Mouse (Mus musculus) layer of hippocampus, adult 2 months (tissue): ENCODE results near the gene Drd4. TPM values are rescaled to one million over a fixed set of nuclear protein-coding genes. Genes with fewer than 3 reads are reported as not detected.
"Not testable (repeated sequence)": the region's sequence is repeated elsewhere in the genome, so short reads cannot be mapped to it uniquely, and the experiment has no call there.

Experiments
- DNase-seq, 2 experiments: peaks; one replicate each; pipeline ENCODE4 v3.0.0; 2022; ENCODE audit warnings: low spot score in 2 of 2
- H3K27ac ChIP-seq: fragments of 200-600 bp; 2 replicates; pipeline ENCODE4 v1.8.1; 2022
- H3K4me3 ChIP-seq: fragments of 200-600 bp; 2 replicates; pipeline ENCODE4 v1.8.1; 2022; ENCODE audit warnings: mild to moderate bottlenecking
- CTCF ChIP-seq: fragments of 200-600 bp; conservative IDR thresholded peaks from 2 replicates; pipeline ENCODE4 v1.8.1; 2022; ENCODE audit warnings: antibody characterized with exemption, mild to moderate bottlenecking, moderate library complexity
- long read RNA-seq, 2 experiments: library from polyadenylated mRNA; stranded (forward); transcript quantifications; one replicate each; pipeline ENCODE4 v2.0.0; 2021; ENCODE audit warnings: borderline mapping rate in 2 of 2
- total RNA-seq, 2 experiments: library from RNA; stranded (reverse); gene quantifications; 2 replicates each; pipeline ENCODE4 v1.2.3; 2021

Drd4 gene
- under 1 TPM; 0.20 to 0.23 TPM for total RNA-seq
- long read RNA-seq, experiment 1, result 0 reads
- long read RNA-seq, experiment 2, result 0 reads

DNA sequence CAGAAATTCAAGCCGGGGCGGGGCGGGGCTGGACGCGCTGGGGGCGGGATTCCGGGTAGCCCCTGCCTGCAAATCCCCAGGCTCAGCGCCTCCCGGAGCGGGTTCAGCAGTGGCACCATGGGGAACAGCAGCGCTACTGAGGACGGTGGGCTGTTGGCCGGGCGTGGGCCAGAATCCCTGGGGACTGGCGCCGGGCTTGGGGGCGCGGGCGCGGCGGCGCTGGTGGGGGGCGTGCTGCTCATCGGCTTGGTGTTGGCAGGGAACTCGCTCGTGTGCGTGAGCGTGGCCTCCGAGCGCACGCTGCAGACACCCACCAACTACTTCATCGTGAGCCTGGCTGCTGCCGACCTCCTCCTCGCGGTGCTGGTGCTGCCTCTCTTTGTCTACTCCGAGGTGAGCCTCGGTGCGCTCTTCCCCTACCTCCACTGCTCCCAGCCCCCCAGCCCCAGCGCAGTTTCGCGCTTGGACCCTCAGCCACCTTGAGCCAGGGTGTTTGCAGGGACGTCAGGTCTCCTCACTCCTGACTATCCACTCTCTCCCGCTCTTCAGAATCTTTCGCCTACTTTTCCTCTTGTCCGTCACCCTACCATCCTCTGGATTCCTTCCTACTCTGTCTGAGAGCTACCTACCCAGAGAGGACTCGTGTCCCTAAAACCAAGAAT, at the start of gene Drd4:
Drd4 (plus strand) TSS at position 86 of the 662 bp plus-strand sequence.
- TF ChIP-seq CTCF, result 0 out of 2 replicates have a peak, but pooled peaks have one; percentile 4
- DNase-seq, result no peak
- Histone ChIP-seq H3K27ac (no peak within 1 kb of the TSS), H3K4me3 (peak within 1 kb of the TSS; percentile 48)

DNA sequence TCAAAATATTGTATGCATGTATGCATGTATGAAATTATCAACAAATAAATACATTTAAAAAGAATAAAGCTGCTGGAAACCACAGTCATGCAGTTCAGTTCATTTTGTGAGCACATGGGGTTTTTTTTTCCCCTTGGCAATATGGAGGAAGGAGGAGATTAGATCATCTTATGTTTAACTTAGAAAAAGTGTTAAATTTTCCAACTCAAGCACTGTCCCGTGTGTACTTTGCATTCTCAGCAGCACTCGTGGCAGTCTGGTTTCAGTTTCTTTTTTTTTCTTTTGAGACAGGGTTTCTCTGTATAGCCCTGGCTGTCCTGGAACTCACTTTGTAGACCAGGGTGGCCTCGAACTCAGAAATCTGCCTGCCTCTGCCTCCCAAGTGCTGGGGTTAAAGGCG, 41.3 kb upstream of the Drd4 start:
- not testable (repeated sequence) for H3K27ac ChIP-seq, DNase-seq, H3K4me3 ChIP-seq

DNA sequence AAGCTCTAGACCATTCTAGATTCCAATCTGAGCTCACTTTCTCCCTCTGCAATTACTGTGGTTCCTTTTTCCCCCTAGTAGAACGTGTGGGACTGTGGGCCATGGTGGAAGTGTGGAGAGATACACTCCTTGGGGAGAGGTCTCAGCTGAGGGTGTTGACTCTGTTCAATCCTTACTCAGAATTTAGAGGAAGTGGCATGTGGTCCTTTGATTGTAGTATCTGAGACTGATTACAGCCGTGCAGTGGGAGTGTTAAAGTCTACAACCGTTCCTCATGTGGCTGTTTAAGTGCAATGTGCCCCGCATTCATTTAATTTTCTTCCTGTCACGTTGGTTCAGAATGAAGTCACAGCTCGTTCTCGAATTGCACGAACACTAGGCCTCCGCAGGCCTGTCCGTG, 35.6 kb upstream of the Drd4 start:
- DNase-seq, result no peak
- H3K27ac ChIP-seq, result no peak overlapping the region
- no peak for TF ChIP-seq CTCF
- H3K4me3 ChIP-seq, result no peak overlapping the region

DNA sequence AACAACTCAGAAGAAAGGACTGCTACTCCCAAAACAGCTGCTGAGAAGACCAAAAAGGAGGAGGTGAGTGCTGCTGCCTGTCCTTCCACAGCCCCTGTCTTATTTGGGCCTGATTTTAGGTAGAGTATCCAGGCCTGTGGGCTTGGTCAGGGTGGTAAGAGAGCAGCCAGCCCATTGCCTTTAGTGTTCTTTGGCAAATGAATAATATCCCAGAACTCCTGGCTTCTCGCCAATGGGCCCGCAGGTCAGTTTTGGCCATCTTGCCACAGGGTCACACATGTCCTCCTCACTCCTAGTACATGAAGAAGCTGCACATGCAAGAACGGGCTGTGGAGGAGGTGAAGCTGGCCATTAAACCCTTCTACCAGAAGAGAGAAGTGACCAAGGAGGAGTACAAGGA, 30.3 kb upstream of the Drd4 start:
- no peak for DNase-seq
- H3K4me3 ChIP-seq, result no peak overlapping the region
- TF ChIP-seq CTCF, result no peak
- no peak overlapping the region for H3K27ac ChIP-seq

DNA sequence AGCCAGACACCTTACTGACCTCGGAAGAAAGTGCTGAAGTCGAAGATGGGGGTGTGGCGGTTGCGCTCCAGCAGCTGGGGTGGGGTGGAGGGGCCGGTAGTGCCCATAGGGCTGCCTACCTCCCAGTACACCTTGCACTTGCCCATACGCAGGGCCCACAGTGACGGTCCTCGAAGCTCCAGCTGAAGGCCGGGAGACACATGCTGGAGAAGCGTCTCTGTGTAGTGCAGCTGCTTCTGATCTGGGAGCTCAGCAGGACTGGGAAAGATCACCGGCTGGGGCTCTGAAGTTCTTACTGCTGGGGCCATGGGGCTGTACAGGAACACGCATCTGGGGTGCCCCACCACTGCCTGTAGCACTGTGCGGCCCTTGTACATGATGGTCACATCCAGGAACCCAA, 28.2 kb upstream of the Drd4 start:
- no peak for TF ChIP-seq CTCF
- Histone ChIP-seq H3K27ac (no peak overlapping the region), H3K4me3 (no peak overlapping the region)
- DNase-seq, result no peak

DNA sequence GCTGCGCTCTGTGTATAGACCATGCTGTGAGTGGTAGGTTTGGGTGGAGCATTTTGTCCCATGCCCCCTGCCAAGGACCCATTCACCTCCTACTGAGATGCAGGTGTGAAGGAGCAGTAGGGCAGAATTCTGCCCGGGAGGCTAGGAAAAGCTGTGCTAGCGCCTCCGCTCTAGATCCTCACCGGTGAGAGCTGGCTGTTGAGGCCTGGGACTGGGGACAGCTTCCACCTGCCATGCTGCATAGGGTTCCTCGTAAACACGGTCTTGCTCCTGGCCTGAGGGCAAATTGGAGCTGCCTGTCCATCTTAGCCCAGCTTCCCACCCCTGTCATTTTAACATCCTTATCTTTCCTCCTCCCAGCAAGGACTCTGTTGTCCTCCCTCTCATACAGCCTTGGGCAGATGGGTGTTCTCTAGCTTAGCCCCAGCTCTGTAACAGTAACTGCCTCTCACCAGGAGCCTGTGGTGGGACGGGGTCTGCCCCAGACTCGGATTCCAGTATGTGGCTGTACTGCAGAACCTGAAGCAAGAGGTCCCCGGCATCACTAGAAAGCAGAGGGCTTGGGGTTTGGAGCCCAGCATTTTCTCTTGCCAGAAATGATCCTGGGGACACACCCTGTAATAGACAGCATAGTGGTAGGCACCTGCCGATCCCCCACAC, 27.6 kb upstream of the Drd4 start:
- Histone ChIP-seq H3K27ac (no peak overlapping the region), H3K4me3 (no peak overlapping the region)
- no peak for DNase-seq
- no peak for TF ChIP-seq CTCF

DNA sequence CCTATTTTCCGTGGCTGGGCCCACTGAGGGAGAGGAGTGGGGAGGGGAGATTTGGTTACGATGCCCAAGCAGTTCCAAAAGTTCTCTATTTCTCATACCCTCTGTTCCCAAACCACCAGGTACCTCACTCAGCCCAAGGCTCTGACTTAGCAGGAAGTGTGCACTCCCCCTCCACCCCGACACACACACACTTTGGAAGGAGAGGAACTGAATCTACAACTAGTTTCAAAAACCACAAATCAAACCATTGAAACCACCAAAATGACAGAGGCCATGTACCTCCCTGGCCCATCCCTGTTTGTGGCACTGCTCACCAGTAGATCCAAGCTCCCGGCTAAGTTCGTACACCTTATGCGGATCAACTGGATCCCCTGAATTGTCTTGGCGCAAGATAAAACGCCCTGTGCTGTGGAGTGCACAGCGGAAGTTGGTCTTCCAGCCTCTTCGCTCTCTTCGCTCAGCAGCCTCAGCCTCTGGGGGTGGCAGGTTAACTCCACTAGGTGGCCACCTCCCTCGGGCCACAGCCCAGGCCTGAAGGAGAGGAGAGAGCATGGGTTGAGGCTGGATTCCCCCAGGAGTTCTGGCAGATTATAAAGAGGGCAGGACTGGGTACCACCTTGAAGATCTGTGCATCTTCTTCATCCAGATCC, 26.9 kb upstream of the Drd4 start:
- TF ChIP-seq CTCF, result peak; percentile 66
- no peak for DNase-seq
- H3K4me3 ChIP-seq, result no peak overlapping the region
- H3K27ac ChIP-seq, result no peak overlapping the region

DNA sequence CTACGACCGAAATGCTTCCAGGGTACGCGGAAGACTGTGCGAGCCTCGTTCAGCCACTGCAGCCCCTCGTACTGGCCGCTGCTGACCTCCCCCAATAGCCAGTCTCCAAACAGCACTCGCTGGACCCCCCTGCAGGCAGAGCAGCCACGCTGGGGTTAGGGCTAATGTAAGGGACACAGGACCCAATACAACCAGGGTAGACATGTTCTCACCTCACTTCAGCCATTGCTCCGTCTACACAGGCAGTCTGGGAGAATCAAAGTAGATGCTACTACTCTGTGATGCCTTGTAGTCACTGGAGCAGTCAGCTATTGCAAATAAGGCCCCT, 26.4 kb upstream of the Drd4 start:
- no peak overlapping the region for H3K4me3 ChIP-seq
- DNase-seq, result no peak
- TF ChIP-seq CTCF, result no peak

DNA sequence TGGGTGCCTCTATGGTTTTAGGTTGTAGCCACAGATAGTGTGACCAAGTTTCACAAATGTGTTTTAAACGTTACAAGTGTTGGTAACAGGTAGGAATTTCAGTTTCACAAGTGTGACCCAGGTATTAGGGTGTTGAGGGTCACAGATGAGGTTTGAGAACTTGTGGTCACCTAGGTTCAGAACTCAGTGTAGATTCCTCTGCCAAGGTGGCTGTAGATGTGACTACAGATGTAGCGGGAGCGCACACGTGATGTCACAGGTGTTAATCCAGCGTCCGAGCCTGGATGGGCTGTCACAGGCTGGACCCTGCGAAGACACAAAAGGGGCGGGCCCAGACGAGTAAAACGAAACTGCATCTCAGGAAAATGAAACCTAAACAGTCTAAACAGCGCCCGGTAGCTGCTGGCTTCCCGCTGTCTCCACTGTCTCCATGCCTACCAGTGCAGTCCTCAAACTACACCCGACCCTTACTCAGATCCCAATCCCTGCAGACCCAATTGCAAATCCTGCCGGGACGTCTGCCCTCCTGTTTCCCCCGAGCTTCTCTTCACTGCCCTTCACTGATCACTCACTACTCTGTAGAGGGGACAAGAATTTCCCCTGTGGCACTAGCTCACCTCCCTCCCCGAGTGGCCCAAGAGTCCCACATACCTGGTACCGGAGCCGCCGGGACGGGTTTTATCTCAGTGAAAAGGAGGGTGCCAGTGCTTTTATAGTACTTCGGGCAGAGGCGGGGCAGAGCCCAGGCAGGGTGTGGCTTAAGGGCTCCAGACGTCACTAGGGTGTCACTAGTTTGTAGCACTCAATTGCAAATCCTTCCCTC, 25.9 kb upstream of the Drd4 start, which contains the start of gene Irf7:
Irf7 (minus strand) TSS at position 743 of the 823 bp plus-strand sequence.
- DNase-seq, result peak in 1 of 2 experiments; percentile 25
- peak within 1 kb of the TSS; percentile 61 for H3K4me3 ChIP-seq
- H3K27ac ChIP-seq, result peak within 1 kb of the TSS; percentile 3; the same call in 1 of the 2 replicates
- no peak for TF ChIP-seq CTCF

More for the DNA sequence above, 26.4 kb upstream of the Drd4 start:
- no peak overlapping the region for H3K27ac ChIP-seq

DNA sequence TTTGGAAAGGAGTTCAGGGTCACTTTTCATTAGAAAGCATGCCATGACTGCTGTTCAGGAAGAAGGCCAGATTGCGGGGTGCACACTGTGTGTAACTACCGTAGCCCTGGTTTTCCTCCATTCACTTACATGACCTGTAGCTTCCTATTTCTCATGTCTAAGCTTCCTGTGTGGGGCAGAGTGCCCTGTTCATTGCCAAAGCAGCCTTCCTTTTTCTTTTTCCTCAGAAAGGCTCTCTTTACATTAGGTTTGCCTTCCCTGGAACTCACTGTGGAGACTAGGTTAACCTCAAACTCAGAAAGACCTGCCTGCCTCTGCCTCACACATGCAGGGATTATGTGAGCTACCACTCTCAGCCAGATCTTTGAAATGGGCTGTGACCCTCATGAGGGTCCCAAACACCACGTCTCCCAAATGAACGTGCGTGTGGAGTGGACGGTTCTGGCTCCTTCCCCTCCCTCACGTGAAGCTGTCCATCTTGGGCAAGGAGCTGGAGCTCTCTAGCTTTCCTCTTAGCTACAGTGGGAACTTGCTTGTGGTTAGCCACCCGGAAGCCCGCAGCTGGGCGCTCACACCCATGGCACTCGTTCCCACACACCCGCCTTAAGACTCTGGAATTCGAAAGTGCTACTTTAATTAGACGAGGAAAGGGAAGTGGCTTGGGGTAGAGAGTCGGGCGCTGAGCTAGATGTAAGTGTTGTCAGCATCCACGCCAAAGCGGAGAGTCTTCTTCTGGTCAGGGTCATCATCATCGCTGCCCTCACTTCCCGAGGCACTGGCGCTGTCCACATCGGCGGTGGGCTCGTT, 23.1 kb upstream of the Drd4 start:
- H3K4me3 ChIP-seq, result no peak overlapping the region
- no peak overlapping the region for H3K27ac ChIP-seq
- no peak for TF ChIP-seq CTCF
- DNase-seq, result no peak

DNA sequence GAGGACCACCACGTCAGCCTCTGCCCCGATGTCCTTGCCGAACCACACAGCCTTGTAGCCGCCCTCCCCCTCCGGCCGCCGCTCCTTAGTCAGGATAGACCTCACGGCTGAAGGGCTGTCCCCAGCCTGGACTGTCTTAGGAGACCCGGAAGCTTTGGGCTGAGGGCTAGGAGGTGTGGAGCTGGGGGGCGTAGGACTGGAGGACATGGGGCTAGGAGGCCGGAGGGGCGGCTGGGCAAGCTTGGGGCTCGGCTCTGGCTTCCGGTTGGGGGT, 22.6 kb upstream of the Drd4 start:
- no peak for TF ChIP-seq CTCF
- H3K4me3 ChIP-seq, result no peak overlapping the region
- no peak overlapping the region for H3K27ac ChIP-seq
- no peak for DNase-seq

DNA sequence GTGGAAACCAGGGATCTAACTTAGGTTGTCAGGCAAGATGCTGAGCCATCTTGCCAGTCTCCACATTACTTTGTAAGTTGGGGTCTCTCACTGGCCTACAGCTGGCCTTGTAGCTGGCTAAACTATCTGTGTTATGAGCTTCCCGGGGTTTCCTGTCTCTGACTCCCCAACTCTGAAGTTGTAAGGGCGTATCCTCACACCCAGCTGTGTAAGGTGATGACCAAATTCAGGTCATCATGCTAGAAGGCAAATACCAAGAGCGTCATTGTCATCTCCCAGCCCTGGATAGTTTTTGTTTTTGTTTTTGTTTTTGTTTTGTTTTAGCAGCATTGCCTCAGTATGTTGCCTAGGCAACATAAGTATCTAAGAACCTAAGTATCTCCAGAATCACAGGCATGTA, 21.2 kb upstream of the Drd4 start:
- no peak overlapping the region for H3K4me3 ChIP-seq
- no peak for DNase-seq
- TF ChIP-seq CTCF, result no peak
- no peak overlapping the region for H3K27ac ChIP-seq
